ENCODE assay signal across 25 mouse cellular contexts in genomic region chr10:17395495-17396224, GRCm38 (mm10).
A peak's percentile ranks its signal among the peaks of the same experiment; 100 is the strongest.
DNase-seq lines count a peak whose midpoint lies in the region; ATAC-seq and TF ChIP-seq lines count a peak whose summit lies in the region.
"Had no signal": no experiment of that assay in that cellular context is flagged by ENCODE, and none has a peak within 500 bp of the region (broad histone marks: within the 10 kb centered on the region; RNA-seq: fewer than 3 reads in every experiment).

No protein-coding gene starts in this region.

- H3K4me3 ChIP-seq in forebrain, embryonic 14.5 days (ENCODE audit: low read depth, low read length): no peak overlapping the region
- H3K4me3 ChIP-seq in forebrain, embryonic 11.5 days (ENCODE audit: low read depth, low read length): no peak overlapping the region
- H3K4me3 ChIP-seq in midbrain, postnatal 0 days (ENCODE audit: low read depth, low read length): no peak overlapping the region
- no peak overlapping the region for H3K4me3 ChIP-seq in midbrain, embryonic 10.5 days
- H3K4me3 ChIP-seq: embryonic facial prominence, embryonic 15.5 days; erythroblast, embryonic 14.5 days; heart, embryonic 10.5 days; heart, embryonic 15.5 days had no signal

- intact Hi-C loops in left cerebral cortex, postnatal 36 days (cut with DNase I): loop anchor here (10.0 kb wide), 1 partner anchor 329 kb away; the partner anchor contains the start of gene Cited2

- H3K9ac ChIP-seq in forebrain, embryonic 14.5 days (ENCODE audit: low read length): no peak overlapping the region
- H3K9ac ChIP-seq in forebrain, embryonic 11.5 days (ENCODE audit: low read length): no peak overlapping the region
- H3K9ac ChIP-seq in midbrain, postnatal 0 days (replicated peaks; ENCODE audit: low read length, poor library complexity, severe bottlenecking): no peak overlapping the region
- H3K9ac ChIP-seq: embryonic facial prominence, embryonic 15.5 days; heart, embryonic 15.5 days; hindbrain, embryonic 14.5 days had no signal

- whole genome bisulfite sequencing in forebrain, embryonic 14.5 days: 41% methylated on average over 8 of the region's 8 CpGs
- 82% methylated on average over 8 of the region's 8 CpGs for WGBS in forebrain, embryonic 11.5 days
- 66% methylated on average over 8 of the region's 8 CpGs for WGBS in midbrain, postnatal 0 days
- 95% methylated on average over 8 of the region's 8 CpGs for WGBS in midbrain, embryonic 10.5 days

- H3K9me3 ChIP-seq in forebrain, embryonic 14.5 days (replicated peaks; ENCODE audit: control insufficient read depth, low read length): no peaks in the 10 kb centered on the region; the same call in 1 of the 2 replicates
- peaks cover 3% of the 10 kb centered on the region; the same call in 1 of the 2 replicates for H3K9me3 ChIP-seq in forebrain, embryonic 11.5 days (ENCODE audit: control insufficient read depth, low read length)
- 0 out of 2 replicates have a peak, but pooled peaks cover 2% of the 10 kb centered on the region for H3K9me3 ChIP-seq in midbrain, postnatal 0 days (ENCODE audit: low read length)
- peaks cover 12% of the 10 kb centered on the region; the same call in 1 of the 2 replicates for H3K9me3 ChIP-seq in midbrain, embryonic 10.5 days (replicated peaks)
- H3K9me3 ChIP-seq: embryonic facial prominence, embryonic 15.5 days; heart, embryonic 10.5 days; heart, embryonic 15.5 days had no signal

- no peak for TF ChIP-seq CTCF in midbrain, postnatal 0 days (IDR thresholded peaks at IDR 0.05)
- TF ChIP-seq CTCF in brain, embryonic 14.5 days (IDR thresholded peaks at IDR 0.05; ENCODE audit: borderline replicate concordance, extremely low read depth, insufficient read depth, insufficient read length): no peak

- H3K27me3 ChIP-seq in forebrain, embryonic 14.5 days (replicated peaks; ENCODE audit: control insufficient read depth, insufficient read depth, low read length): no peaks in the 10 kb centered on the region
- H3K27me3 ChIP-seq in forebrain, embryonic 11.5 days (ENCODE audit: control insufficient read depth, insufficient read depth, low read length): no peaks in the 10 kb centered on the region
- no peaks in the 10 kb centered on the region for H3K27me3 ChIP-seq in midbrain, postnatal 0 days (ENCODE audit: insufficient read depth, low read length)
- H3K27me3 ChIP-seq in midbrain, embryonic 10.5 days (ENCODE audit: low read depth, poor library complexity, severe bottlenecking): no peaks in the 10 kb centered on the region
- H3K27me3 ChIP-seq: embryonic facial prominence, embryonic 15.5 days; heart, embryonic 15.5 days had no signal

- H3K4me2 ChIP-seq in forebrain, embryonic 14.5 days (ENCODE audit: low read length): no peak overlapping the region
- no peak overlapping the region for H3K4me2 ChIP-seq in forebrain, embryonic 11.5 days (ENCODE audit: low read depth, low read length, severe bottlenecking)
- no peak overlapping the region for H3K4me2 ChIP-seq in midbrain, postnatal 0 days (ENCODE audit: low read depth, low read length, poor library complexity, severe bottlenecking)
- H3K4me2 ChIP-seq: embryonic facial prominence, embryonic 15.5 days; heart, embryonic 15.5 days; hindbrain, embryonic 14.5 days had no signal

- no peak for TF ChIP-seq POLR2A in brain, embryonic 14.5 days (IDR thresholded peaks at IDR 0.05; ENCODE audit: borderline replicate concordance, extremely low read depth, insufficient read depth, insufficient read length, poor library complexity, severe bottlenecking)

- no peak overlapping the region for H3K27ac ChIP-seq in forebrain, embryonic 14.5 days (ENCODE audit: low read depth, low read length)
- H3K27ac ChIP-seq in forebrain, embryonic 11.5 days (ENCODE audit: low read depth, low read length): no peak overlapping the region
- no peak overlapping the region for H3K27ac ChIP-seq in midbrain, postnatal 0 days (ENCODE audit: low read depth, low read length)
- no peak overlapping the region for H3K27ac ChIP-seq in midbrain, embryonic 10.5 days (replicated peaks)
- H3K27ac ChIP-seq: embryonic facial prominence, embryonic 15.5 days; heart, embryonic 10.5 days; heart, embryonic 15.5 days; hindbrain, embryonic 14.5 days had no signal

- no peaks in the 10 kb centered on the region for H3K36me3 ChIP-seq in forebrain, embryonic 14.5 days (ENCODE audit: control insufficient read depth, insufficient read depth, low read length)
- no peaks in the 10 kb centered on the region for H3K36me3 ChIP-seq in forebrain, embryonic 11.5 days (ENCODE audit: control insufficient read depth, insufficient read depth, low read length)
- H3K36me3 ChIP-seq in midbrain, postnatal 0 days (ENCODE audit: insufficient read depth, low read length): no peaks in the 10 kb centered on the region
- no peaks in the 10 kb centered on the region for H3K36me3 ChIP-seq in midbrain, embryonic 10.5 days
- H3K36me3 ChIP-seq: embryonic facial prominence, embryonic 15.5 days; heart, embryonic 10.5 days; heart, embryonic 15.5 days had no signal

- peak; percentile 63; the same call in 1 of the 2 replicates for ATAC-seq in forebrain, embryonic 14.5 days
- ATAC-seq in forebrain, embryonic 11.5 days (replicated peaks; ENCODE audit: low FRiP score): no peak
- ATAC-seq in frontal cortex, adult (ENCODE audit: low TSS enrichment): peak; percentile 64
- no peak for ATAC-seq in midbrain, postnatal 0 days (ENCODE audit: low FRiP score)
- ATAC-seq: CD4-positive, CD25-positive, alpha-beta regulatory T cell, adult 4 months; intestine, embryonic 16.5 days had no signal

- DNase-seq in forebrain, embryonic 14.5 days (ENCODE audit: low spot score): peak; percentile 62
- no peak for DNase-seq in forebrain, embryonic 11.5 days (ENCODE audit: low spot score)
- no peak for DNase-seq in frontal cortex, postnatal 14 days (ENCODE audit: low spot score in 2 of 2)
- DNase-seq in midbrain, postnatal 0 days (ENCODE audit: low spot score): peak; percentile 38
- DNase-seq in midbrain, embryonic 10.5 days (ENCODE audit: low spot score): no peak
- DNase-seq in brain, embryonic 14.5 days (ENCODE audit: low read depth): peak; percentile 73
- DNase-seq in left cerebral cortex, postnatal 36 days (ENCODE audit: low spot score in 2 of 2): no peak
- DNase-seq: adrenal gland, adult 2 months; adrenal gland, postnatal 25 days; B cell, adult 2 months; cerebellum, adult 11 months; cerebellum, adult 8-10 months; cerebellum, postnatal 14 days; embryo, embryonic 11 days; gastrocnemius, postnatal 10 days; heart, adult 18-20 months; heart, postnatal 14 days had no signal

- peaks cover 3% of the 10 kb centered on the region; the same call in 1 of the 2 replicates for H3K4me1 ChIP-seq in forebrain, embryonic 14.5 days (ENCODE audit: control insufficient read depth, insufficient read depth, low read length)
- H3K4me1 ChIP-seq in forebrain, embryonic 11.5 days (replicated peaks; ENCODE audit: control insufficient read depth, insufficient read depth, low read length): no peaks in the 10 kb centered on the region
- no peaks in the 10 kb centered on the region for H3K4me1 ChIP-seq in midbrain, postnatal 0 days (ENCODE audit: insufficient read depth, low read length)
- H3K4me1 ChIP-seq in midbrain, embryonic 10.5 days: no peaks in the 10 kb centered on the region
- H3K4me1 ChIP-seq: embryonic facial prominence, embryonic 15.5 days; heart, embryonic 10.5 days; heart, embryonic 15.5 days had no signal

Comparison
In these comparisons a context has a peak if more than half of its experiments do, and no peak if none do; other contexts are left out.
1. ATAC-seq: peak in forebrain, embryonic 14.5 days (single experiment) and frontal cortex, adult (single experiment); none in forebrain, embryonic 11.5 days (single experiment) and midbrain, postnatal 0 days (single experiment).
2. DNase-seq: peak in forebrain, embryonic 14.5 days (single experiment), midbrain, postnatal 0 days (single experiment) and brain, embryonic 14.5 days (single experiment); none in forebrain, embryonic 11.5 days (single experiment), frontal cortex, postnatal 14 days (0 of 2), midbrain, embryonic 10.5 days (single experiment) and left cerebral cortex, postnatal 36 days (0 of 2).